Mouse (Mus musculus): Measurements from ENCODE around the gene Dpy19l3. TPM values are rescaled to one million over a fixed set of nuclear protein-coding genes. Genes with fewer than 3 reads are reported as not detected.

Gene Dpy19l3
- polyA plus RNA-seq, 1 experiment from 2014 or later, result 22.2 TPM

- H3K27me3 ChIP-seq (replicated peaks; ENCODE audit: control insufficient read depth, insufficient read depth, low read length), result no peaks in the 10 kb centered on the region
- no peak overlapping the region for H3K4me2 ChIP-seq (ENCODE audit: low read length)
- no peak overlapping the region for H3K9ac ChIP-seq (ENCODE audit: low read length)
- H3K27ac ChIP-seq (ENCODE audit: low read depth), result no peak overlapping the region
- WGBS, result 69% methylated on average over 9 of the region's 9 CpGs
- peaks cover 25% of the 10 kb centered on the region for H3K36me3 ChIP-seq (ENCODE audit: control insufficient read depth, insufficient read depth, low read length)
- ATAC-seq (replicated peaks; ENCODE audit: low FRiP score, low TSS enrichment, low read depth) (no peak), DNase-seq (ENCODE audit: low spot score) (no peak)
- H3K9me3 ChIP-seq (ENCODE audit: control insufficient read depth, low read length), result no peaks in the 10 kb centered on the region
- no peak overlapping the region for H3K4me3 ChIP-seq (ENCODE audit: low read depth, low read length)
- peaks cover 6% of the 10 kb centered on the region; the same call in 1 of the 2 replicates for H3K4me1 ChIP-seq (replicated peaks; ENCODE audit: control insufficient read depth, insufficient read depth, low read length)
Observed at GRCm38 (mm10) chr7:35648239-35649069, 105.8 kb downstream of the Dpy19l3 start.

DNA sequence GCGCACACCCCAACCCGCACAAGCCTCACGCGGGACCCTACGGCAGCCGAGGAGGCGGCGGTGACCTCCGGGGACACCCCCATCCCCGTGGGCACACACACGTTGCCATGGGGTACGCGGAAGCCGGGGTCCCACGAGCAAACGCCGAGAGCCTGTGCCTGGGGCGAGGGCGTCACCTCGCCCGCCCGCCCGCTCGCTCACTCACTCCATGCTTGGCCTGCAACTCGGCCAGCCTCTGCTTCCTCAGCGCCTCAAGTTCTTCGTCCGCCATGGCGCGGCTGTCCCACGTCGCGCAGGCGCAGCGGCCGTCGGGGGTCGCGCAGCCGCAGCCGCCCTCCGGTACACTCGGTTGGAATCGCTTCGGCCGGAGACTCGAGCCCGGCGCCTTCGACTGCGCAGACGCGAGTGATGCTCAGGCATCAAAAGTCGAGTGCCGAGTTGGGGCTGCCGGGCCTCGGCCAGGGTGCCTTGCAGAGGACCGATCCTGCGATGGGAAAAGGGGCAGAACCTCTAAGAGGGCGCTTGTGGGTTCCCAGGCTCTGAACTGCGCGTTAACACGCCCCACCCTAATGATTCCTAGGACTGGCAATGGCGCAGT, 107.1 kb downstream of the Dpy19l3 start, which contains the start of gene Pdcd5:
TSS of gene Pdcd5 (minus strand) at position 421 of the 598 bp plus-strand sequence.
- ATAC-seq (replicated peaks; ENCODE audit: low FRiP score, low TSS enrichment, low read depth), result peak; percentile 89
- H3K27me3 ChIP-seq (replicated peaks; ENCODE audit: control insufficient read depth, insufficient read depth, low read length), result no peaks in the 10 kb centered on the region

DNA sequence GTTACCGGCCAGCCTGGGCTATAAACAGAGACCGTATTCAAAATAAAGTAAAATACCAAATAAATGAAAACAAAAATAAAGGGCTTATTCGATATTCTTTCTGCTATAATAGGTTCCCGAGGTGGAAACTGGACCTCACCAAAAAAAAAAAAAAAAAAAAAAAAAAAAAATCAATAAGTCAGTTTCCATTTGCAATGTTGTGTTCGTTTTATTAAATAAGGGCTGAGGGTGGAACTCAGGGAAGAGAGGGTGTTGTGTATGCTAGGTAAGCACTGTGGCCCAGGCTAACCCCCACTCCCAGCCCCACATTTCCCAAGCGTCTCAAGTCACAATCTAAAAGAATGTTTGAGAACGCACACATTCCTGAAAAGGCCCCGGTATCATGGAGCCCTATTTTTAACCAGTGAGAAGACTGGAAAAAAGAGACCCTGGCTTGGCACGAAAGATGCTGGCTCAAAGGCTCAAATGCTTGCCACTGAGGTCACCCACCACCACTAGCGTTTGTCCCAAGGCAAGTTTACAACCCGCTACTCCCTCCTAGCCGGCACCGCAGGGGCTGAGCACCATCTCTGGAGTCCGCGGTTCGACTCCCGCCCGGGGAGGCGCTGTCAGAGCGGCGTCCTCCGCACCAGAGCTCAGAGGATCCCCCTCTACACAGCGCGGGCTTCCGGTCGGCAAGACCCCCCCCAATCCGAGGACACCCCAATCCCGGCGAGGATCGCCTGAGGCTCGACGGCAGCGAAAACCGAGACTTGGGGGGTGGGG, 107.8 kb downstream of the Dpy19l3 start:
- peak overlapping the region; percentile 73 for H3K27ac ChIP-seq (ENCODE audit: low read depth)
- WGBS, result 9% methylated on average over 34 of the region's 34 CpGs
- H3K4me3 ChIP-seq (ENCODE audit: low read depth, low read length), result peak overlapping the region; percentile 90
- H3K9ac ChIP-seq (ENCODE audit: low read length), result peak overlapping the region; percentile 92
- no peaks in the 10 kb centered on the region for H3K27me3 ChIP-seq (replicated peaks; ENCODE audit: control insufficient read depth, insufficient read depth, low read length)
- H3K9me3 ChIP-seq (ENCODE audit: control insufficient read depth, low read length), result no peaks in the 10 kb centered on the region
- DNase-seq (ENCODE audit: low spot score), result peak; percentile 69
- peak overlapping the region; percentile 61 for H3K4me2 ChIP-seq (ENCODE audit: low read length)
- ATAC-seq (replicated peaks; ENCODE audit: low FRiP score, low TSS enrichment, low read depth), result peak; percentile 40; the same call in 1 of the 2 replicates
- H3K4me1 ChIP-seq (replicated peaks; ENCODE audit: control insufficient read depth, insufficient read depth, low read length), result peaks cover 6% of the 10 kb centered on the region; the same call in 1 of the 2 replicates
- H3K36me3 ChIP-seq (ENCODE audit: control insufficient read depth, insufficient read depth, low read length), result peaks cover 44% of the 10 kb centered on the region

More for the DNA sequence above, 107.1 kb downstream of the Dpy19l3 start, which contains the start of gene Pdcd5:
- H3K9me3 ChIP-seq (ENCODE audit: control insufficient read depth, low read length), result no peaks in the 10 kb centered on the region
- peak within 1 kb of the TSS; percentile 90 for H3K4me3 ChIP-seq (ENCODE audit: low read depth, low read length)
- H3K36me3 ChIP-seq (ENCODE audit: control insufficient read depth, insufficient read depth, low read length), result peaks cover 38% of the 10 kb centered on the region
- WGBS, result under 1% methylated on average over 64 of the region's 64 CpGs
- peak within 1 kb of the TSS; percentile 73 for H3K27ac ChIP-seq (ENCODE audit: low read depth)
- H3K4me1 ChIP-seq (replicated peaks; ENCODE audit: control insufficient read depth, insufficient read depth, low read length), result peaks cover 6% of the 10 kb centered on the region; the same call in 1 of the 2 replicates
- H3K9ac ChIP-seq (ENCODE audit: low read length), result peak within 1 kb of the TSS; percentile 92
- peak within 1 kb of the TSS; percentile 61 for H3K4me2 ChIP-seq (ENCODE audit: low read length)
- DNase-seq (ENCODE audit: low spot score), result peak; percentile 99

- ATAC-seq (replicated peaks; ENCODE audit: low FRiP score, low TSS enrichment, low read depth) (no peak), DNase-seq (ENCODE audit: low spot score) (no peak)
- Histone ChIP-seq H3K4me1 (replicated peaks; ENCODE audit: control insufficient read depth, insufficient read depth, low read length) (no peaks in the 10 kb centered on the region), H3K4me3 (ENCODE audit: low read depth, low read length) (no peak overlapping the region), H3K4me2 (ENCODE audit: low read length) (no peak overlapping the region), H3K36me3 (ENCODE audit: control insufficient read depth, insufficient read depth, low read length) (peaks cover 80% of the 10 kb centered on the region), H3K9me3 (ENCODE audit: control insufficient read depth, low read length) (no peaks in the 10 kb centered on the region), H3K27me3 (replicated peaks; ENCODE audit: control insufficient read depth, insufficient read depth, low read length) (no peaks in the 10 kb centered on the region), H3K9ac (ENCODE audit: low read length) (no peak overlapping the region), H3K27ac (ENCODE audit: low read depth) (no peak overlapping the region)
- 74% methylated on average over 6 of the region's 6 CpGs for WGBS
Observed at GRCm38 (mm10) chr7:35640072-35640471, 114.2 kb downstream of the Dpy19l3 start.

DNA sequence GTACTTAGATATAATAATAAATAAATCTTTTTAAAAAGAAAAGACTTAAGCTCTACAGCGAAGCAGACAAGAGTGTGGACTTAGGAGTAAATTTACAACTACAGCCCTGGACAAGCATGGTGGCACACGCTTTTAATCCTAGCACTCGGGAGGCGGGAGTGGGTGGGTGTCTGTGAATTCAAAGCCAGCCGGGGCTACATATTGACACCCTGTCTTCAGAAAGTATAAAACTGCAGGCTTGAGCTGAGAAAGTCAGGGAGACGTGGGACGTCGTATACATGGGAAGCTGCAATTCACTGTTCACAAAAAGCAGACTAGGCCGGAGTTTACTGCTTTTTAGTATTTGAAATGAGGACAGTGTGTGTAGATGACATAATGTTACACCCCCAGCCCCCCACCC, 117.4 kb downstream of the Dpy19l3 start:
- WGBS, result 95% methylated on average over 9 of the region's 9 CpGs
- Histone ChIP-seq H3K9me3 (ENCODE audit: control insufficient read depth, low read length) (no peaks in the 10 kb centered on the region), H3K4me2 (ENCODE audit: low read length) (no peak overlapping the region), H3K27me3 (replicated peaks; ENCODE audit: control insufficient read depth, insufficient read depth, low read length) (no peaks in the 10 kb centered on the region), H3K4me3 (ENCODE audit: low read depth, low read length) (no peak overlapping the region), H3K27ac (ENCODE audit: low read depth) (no peak overlapping the region), H3K4me1 (replicated peaks; ENCODE audit: control insufficient read depth, insufficient read depth, low read length) (no peaks in the 10 kb centered on the region), H3K36me3 (ENCODE audit: control insufficient read depth, insufficient read depth, low read length) (peaks cover 68% of the 10 kb centered on the region), H3K9ac (ENCODE audit: low read length) (no peak overlapping the region)
- DNase-seq (ENCODE audit: low spot score), result no peak
- ATAC-seq (replicated peaks; ENCODE audit: low FRiP score, low TSS enrichment, low read depth), result no peak

- Histone ChIP-seq H3K9ac (ENCODE audit: low read length) (no peak overlapping the region), H3K4me2 (ENCODE audit: low read length) (no peak overlapping the region), H3K4me1 (replicated peaks; ENCODE audit: control insufficient read depth, insufficient read depth, low read length) (no peaks in the 10 kb centered on the region), H3K27me3 (replicated peaks; ENCODE audit: control insufficient read depth, insufficient read depth, low read length) (no peaks in the 10 kb centered on the region), H3K36me3 (ENCODE audit: control insufficient read depth, insufficient read depth, low read length) (peaks cover 68% of the 10 kb centered on the region), H3K27ac (ENCODE audit: low read depth) (no peak overlapping the region), H3K9me3 (ENCODE audit: control insufficient read depth, low read length) (no peaks in the 10 kb centered on the region), H3K4me3 (ENCODE audit: low read depth, low read length) (no peak overlapping the region)
- ATAC-seq (replicated peaks; ENCODE audit: low FRiP score, low TSS enrichment, low read depth) (no peak), DNase-seq (ENCODE audit: low spot score) (peak; percentile 57)
- WGBS, result 72% methylated on average over 6 of the region's 6 CpGs
Observed at GRCm38 (mm10) chr7:35636229-35636628, 118.0 kb downstream of the Dpy19l3 start.

Other genes with a start within 250 kb of the Dpy19l3 start
- 0.46 and 0.67 TPM in 2 replicates for gene Tdrd12, start 216.7 kb downstream of the Dpy19l3 start, polyA plus RNA-seq (2014; fragmentation: Nextera tagmentation; extraction: Ambion mirVana)
- 98.6 and 117 TPM in 2 replicates for gene Nudt19, start 198.2 kb downstream of the Dpy19l3 start, polyA plus RNA-seq (2014; fragmentation: Nextera tagmentation; extraction: Ambion mirVana)
- gene Rgs9bp, start 168.9 kb downstream of the Dpy19l3 start, polyA plus RNA-seq (2014; fragmentation: Nextera tagmentation; extraction: Ambion mirVana), result 0.16 and 0.23 TPM in 2 replicates
- 41.4 and 43.5 TPM in 2 replicates for gene Ankrd27, start 168.2 kb downstream of the Dpy19l3 start, polyA plus RNA-seq (2014; fragmentation: Nextera tagmentation; extraction: Ambion mirVana)
- gene Pdcd5, start 106.9 kb downstream of the Dpy19l3 start, polyA plus RNA-seq (2014; fragmentation: Nextera tagmentation; extraction: Ambion mirVana), result 260 and 278 TPM in 2 replicates
- gene Zfp507, start 48.5 kb upstream of the Dpy19l3 start, polyA plus RNA-seq (2014; fragmentation: Nextera tagmentation; extraction: Ambion mirVana), result 15.8 and 16.5 TPM in 2 replicates

Measured in intestine, embryonic 14.5 days (tissue).